Comparison of ENCODE assay signal across 11 mouse cellular contexts in genomic region chr11:88523511-88523910, GRCm38 (mm10).
A peak's percentile ranks its signal among the peaks of the same experiment; 100 is the strongest.
DNase-seq lines count a peak whose midpoint lies in the region; ATAC-seq and TF ChIP-seq lines count a peak whose summit lies in the region.
"Had no signal": no experiment of that assay in that cellular context is flagged by ENCODE, and none has a peak within 500 bp of the region (broad histone marks: within the 10 kb centered on the region; RNA-seq: fewer than 3 reads in every experiment).

No protein-coding gene starts in this region.

- H3K27me3 ChIP-seq in heart, adult 2 months (ENCODE audit: control insufficient read depth, insufficient read depth, low read length): no peaks in the 10 kb centered on the region
- H3K27me3 ChIP-seq in lung, embryonic 15.5 days: no peaks in the 10 kb centered on the region
- H3K27me3 ChIP-seq in intestine, postnatal 0 days (replicated peaks; ENCODE audit: control insufficient read depth, insufficient read depth, low read length): no peaks in the 10 kb centered on the region

- H3K79me2 ChIP-seq in heart, adult 2 months (replicated peaks; ENCODE audit: control insufficient read depth, insufficient read depth, low read length): no peaks in the 10 kb centered on the region

- H3K4me2 ChIP-seq in lung, embryonic 15.5 days: no peak overlapping the region
- H3K4me2 ChIP-seq in intestine, postnatal 0 days (replicated peaks; ENCODE audit: low read depth): no peak overlapping the region

- peaks cover 37% of the 10 kb centered on the region for H3K4me1 ChIP-seq in heart, adult 2 months (ENCODE audit: control insufficient read depth, insufficient read depth, low read length)
- H3K4me1 ChIP-seq in lung, embryonic 15.5 days: peaks cover 67% of the 10 kb centered on the region
- H3K4me1 ChIP-seq in lung, adult 2 months (ENCODE audit: control insufficient read depth, insufficient read depth, low read length): peaks cover 38% of the 10 kb centered on the region
- H3K4me1 ChIP-seq in intestine, postnatal 0 days (replicated peaks; ENCODE audit: control insufficient read depth, insufficient read depth, low read length): peaks cover 14% of the 10 kb centered on the region

- DNase-seq in heart, adult 2 months: no peak
- DNase-seq in heart, adult 8-10 months (ENCODE audit: low spot score): no peak
- DNase-seq in lung, adult 2 months: no peak
- DNase-seq in cerebellum, adult 8-10 months: peak; percentile 43
- DNase-seq in heart, postnatal 4 days: peak; percentile 45
- DNase-seq in layer of hippocampus, adult 9-10 months (ENCODE audit: low spot score): no peak
- DNase-seq: thymus, adult 18-20 months had no signal

- H3K9me3 ChIP-seq in lung, embryonic 15.5 days: no peaks in the 10 kb centered on the region
- no peaks in the 10 kb centered on the region for H3K9me3 ChIP-seq in intestine, postnatal 0 days (ENCODE audit: control insufficient read depth)

- intact Hi-C loops in heart, adult 2 months (cut with DNase I): no loop called here

- no peak for TF ChIP-seq CTCF in heart, adult 2 months (IDR thresholded peaks at IDR 0.05)
- TF ChIP-seq CTCF in lung, adult 2 months (IDR thresholded peaks at IDR 0.05; ENCODE audit: insufficient read depth, low read length): no peak
- no peak for TF ChIP-seq CTCF in intestine, postnatal 0 days (IDR thresholded peaks at IDR 0.05; ENCODE audit: low read depth)

- no peak for ATAC-seq in lung, embryonic 15.5 days (ENCODE audit: borderline replicate concordance, extremely low read depth, low FRiP score, low TSS enrichment)
- no peak for ATAC-seq in intestine, postnatal 0 days
- ATAC-seq: lung, postnatal 0 days had no signal

- H3K27ac ChIP-seq in heart, adult 2 months: peak overlapping the region; percentile 84
- peak overlapping the region; percentile 57; the same call in 1 of the 2 replicates for H3K27ac ChIP-seq in lung, embryonic 15.5 days
- H3K27ac ChIP-seq in intestine, postnatal 0 days (ENCODE audit: low read depth, low read length): no peak overlapping the region

- TF ChIP-seq POLR2A in heart, adult 2 months (IDR thresholded peaks at IDR 0.05; ENCODE audit: insufficient read depth, low read depth, low read length): no peak
- no peak for TF ChIP-seq POLR2A in lung, adult 2 months (IDR thresholded peaks at IDR 0.05; ENCODE audit: borderline replicate concordance, extremely low read depth, low read depth, low read length)

- H3K36me3 ChIP-seq in heart, adult 2 months (ENCODE audit: control insufficient read depth, insufficient read depth, low read length): peaks cover 27% of the 10 kb centered on the region
- H3K36me3 ChIP-seq in lung, embryonic 15.5 days: no peaks in the 10 kb centered on the region
- H3K36me3 ChIP-seq in intestine, postnatal 0 days (ENCODE audit: control insufficient read depth, insufficient read depth): no peaks in the 10 kb centered on the region

- H3K9ac ChIP-seq in heart, adult 2 months (ENCODE audit: low read depth, low read length): peak overlapping the region; percentile 6; the same call in 1 of the 2 replicates
- H3K9ac ChIP-seq in lung, embryonic 15.5 days: no peak overlapping the region
- no peak overlapping the region for H3K9ac ChIP-seq in intestine, postnatal 0 days (ENCODE audit: low read depth, low read length)

- H3K4me3 ChIP-seq in heart, adult 2 months: no peak overlapping the region
- H3K4me3 ChIP-seq in lung, embryonic 15.5 days: no peak overlapping the region
- H3K4me3 ChIP-seq in lung, adult 2 months (replicated peaks; ENCODE audit: extremely low read depth, low read depth, low read length): no peak overlapping the region
- no peak overlapping the region for H3K4me3 ChIP-seq in intestine, postnatal 0 days (ENCODE audit: low read depth, low read length)
- H3K4me3 ChIP-seq: erythroblast, embryonic 14.5 days had no signal

- WGBS in heart, adult 2 months: 44% methylated on average over 6 of the region's 6 CpGs
- 42% methylated on average over 6 of the region's 6 CpGs for WGBS in lung, embryonic 15.5 days
- WGBS in lung, adult 2 months: 36% methylated on average over 6 of the region's 6 CpGs
- WGBS in intestine, postnatal 0 days: 75% methylated on average over 6 of the region's 6 CpGs

- no peak for TF ChIP-seq EP300 in heart, adult 2 months (IDR thresholded peaks at IDR 0.05; ENCODE audit: insufficient read depth, low read depth, low read length)

Comparison
In these comparisons a context has a peak if more than half of its experiments do, and no peak if none do; other contexts are left out.
1. DNase-seq: peak in cerebellum, adult 8-10 months (single experiment) and heart, postnatal 4 days (single experiment); none in heart, adult 2 months (0 of 2), heart, adult 8-10 months (single experiment), lung, adult 2 months (single experiment) and layer of hippocampus, adult 9-10 months (single experiment).